Comparison of ENCODE assay signal across 8 mouse cellular contexts in genomic region chr2:27678836-27679480, GRCm38 (mm10). TPM values are rescaled to one million over a fixed set of nuclear protein-coding genes. Genes with fewer than 3 reads are reported as not detected.
DNase-seq lines count a peak whose midpoint lies in the region; ATAC-seq lines count a peak whose summit lies in the region.

No protein-coding gene starts in this region.

- DNase-seq in 3T3-L1 (ENCODE audit: low read depth, low spot score) = peak; percentile 40
- DNase-seq in liver, embryonic 11.5 days (ENCODE audit: low spot score) = no peak
- no peak for DNase-seq in right cerebral cortex, postnatal 14 days
- no peak for DNase-seq in spleen, adult 12 weeks (ENCODE audit: low spot score)
- DNase-seq in right cerebral cortex, adult 2 months (ENCODE audit: low spot score in 2 of 2) = no peak

- no peak for ATAC-seq in embryonic facial prominence, embryonic 13.5 days (ENCODE audit: insufficient number of reproducible peaks, insufficient read depth, low FRiP score, low TSS enrichment, low read depth)
- ATAC-seq in hindbrain, embryonic 13.5 days (ENCODE audit: low FRiP score) = no peak
- ATAC-seq in liver, embryonic 11.5 days (replicated peaks; ENCODE audit: low FRiP score) = no peak
- ATAC-seq in stomach, embryonic 15.5 days (ENCODE audit: insufficient read depth, low FRiP score, low read depth) = no peak

- peak overlapping the region; percentile 97 for H3K9ac ChIP-seq in embryonic facial prominence, embryonic 13.5 days
- peak overlapping the region; percentile 91 for H3K9ac ChIP-seq in hindbrain, embryonic 13.5 days
- H3K9ac ChIP-seq in liver, embryonic 11.5 days (ENCODE audit: low read depth, low read length) = peak overlapping the region; percentile 50; the same call in 1 of the 2 replicates
- H3K9ac ChIP-seq in stomach, embryonic 15.5 days = no peak overlapping the region

- H3K4me2 ChIP-seq in embryonic facial prominence, embryonic 13.5 days = peak overlapping the region; percentile 93
- H3K4me2 ChIP-seq in hindbrain, embryonic 13.5 days = peak overlapping the region; percentile 91
- peak overlapping the region; percentile 75 for H3K4me2 ChIP-seq in liver, embryonic 11.5 days
- peak overlapping the region; percentile 94 for H3K4me2 ChIP-seq in stomach, embryonic 15.5 days

- peak overlapping the region; percentile 75 for H3K27ac ChIP-seq in embryonic facial prominence, embryonic 13.5 days
- H3K27ac ChIP-seq in hindbrain, embryonic 13.5 days = peak overlapping the region; percentile 52; the same call in 1 of the 2 replicates
- H3K27ac ChIP-seq in liver, embryonic 11.5 days (ENCODE audit: low read depth, low read length) = peak overlapping the region; percentile 8; the same call in 1 of the 2 replicates
- peak overlapping the region; percentile 66 for H3K27ac ChIP-seq in stomach, embryonic 15.5 days

- 31% methylated on average over 7 of the region's 7 CpGs for WGBS in embryonic facial prominence, embryonic 13.5 days
- 29% methylated on average over 7 of the region's 7 CpGs for WGBS in hindbrain, embryonic 13.5 days
- WGBS in liver, embryonic 11.5 days = 61% methylated on average over 7 of the region's 7 CpGs
- WGBS in stomach, embryonic 15.5 days = 28% methylated on average over 7 of the region's 7 CpGs

- peaks cover 79% of the 10 kb centered on the region for H3K4me1 ChIP-seq in embryonic facial prominence, embryonic 13.5 days
- peaks cover 73% of the 10 kb centered on the region for H3K4me1 ChIP-seq in hindbrain, embryonic 13.5 days (replicated peaks)
- peaks cover 42% of the 10 kb centered on the region for H3K4me1 ChIP-seq in liver, embryonic 11.5 days (replicated peaks; ENCODE audit: control insufficient read depth, insufficient read depth, low read length)
- peaks cover 64% of the 10 kb centered on the region for H3K4me1 ChIP-seq in stomach, embryonic 15.5 days

- H3K27me3 ChIP-seq in embryonic facial prominence, embryonic 13.5 days = no peaks in the 10 kb centered on the region
- 0 out of 2 replicates have a peak, but pooled peaks cover 3% of the 10 kb centered on the region for H3K27me3 ChIP-seq in hindbrain, embryonic 13.5 days
- H3K27me3 ChIP-seq in liver, embryonic 11.5 days (replicated peaks; ENCODE audit: control insufficient read depth, insufficient read depth, low read length) = peaks cover 10% of the 10 kb centered on the region; the same call in 1 of the 2 replicates
- no peaks in the 10 kb centered on the region for H3K27me3 ChIP-seq in stomach, embryonic 15.5 days (replicated peaks)

- H3K9me3 ChIP-seq in embryonic facial prominence, embryonic 13.5 days = no peaks in the 10 kb centered on the region
- no peaks in the 10 kb centered on the region for H3K9me3 ChIP-seq in hindbrain, embryonic 13.5 days
- no peaks in the 10 kb centered on the region for H3K9me3 ChIP-seq in liver, embryonic 11.5 days (ENCODE audit: control insufficient read depth, low read length)
- no peaks in the 10 kb centered on the region for H3K9me3 ChIP-seq in stomach, embryonic 15.5 days

- no peaks in the 10 kb centered on the region for H3K36me3 ChIP-seq in embryonic facial prominence, embryonic 13.5 days
- H3K36me3 ChIP-seq in hindbrain, embryonic 13.5 days = no peaks in the 10 kb centered on the region
- no peaks in the 10 kb centered on the region for H3K36me3 ChIP-seq in liver, embryonic 11.5 days (ENCODE audit: control insufficient read depth, insufficient read depth, low read length)
- H3K36me3 ChIP-seq in stomach, embryonic 15.5 days = no peaks in the 10 kb centered on the region

- peak overlapping the region; percentile 88 for H3K4me3 ChIP-seq in embryonic facial prominence, embryonic 13.5 days
- peak overlapping the region; percentile 78 for H3K4me3 ChIP-seq in hindbrain, embryonic 13.5 days
- H3K4me3 ChIP-seq in liver, embryonic 11.5 days (ENCODE audit: low read depth, low read length) = peak overlapping the region; percentile 78
- H3K4me3 ChIP-seq in stomach, embryonic 15.5 days (replicated peaks) = peak overlapping the region; percentile 87; the same call in 1 of the 2 replicates

RNA-seq across cellular contexts. Expression of gene Rxra, which starts 2.7 kb away (rescaled TPM):
- 16.7 and 18.7 TPM in 2 replicates for polyA plus RNA-seq in embryonic facial prominence, embryonic 13.5 days (2015; fragmentation: Nextera tagmentation; extraction: Ambion mirVana)
- 4.6 and 4.7 TPM in 2 replicates for polyA plus RNA-seq in hindbrain, embryonic 13.5 days (2015; fragmentation: Nextera tagmentation; extraction: Ambion mirVana)
- 5.2 and 5.5 TPM in 2 replicates for polyA plus RNA-seq in liver, embryonic 11.5 days (2014; fragmentation: Nextera tagmentation; extraction: Ambion mirVana)
- polyA plus RNA-seq in stomach, embryonic 15.5 days (2015; fragmentation: Nextera tagmentation; extraction: Ambion mirVana) = 12.4 and 13.0 TPM in 2 replicates

Comparison
In these comparisons a context has a peak if more than half of its experiments do, and no peak if none do; other contexts are left out.
1. H3K27ac ChIP-seq: peak in every context shown above with its lines; median percentile 75 in embryonic facial prominence, embryonic 13.5 days; 66 in stomach, embryonic 15.5 days; 52 in hindbrain, embryonic 13.5 days; 8 in liver, embryonic 11.5 days.